Mouse (Mus musculus): Measurements from ENCODE around the gene Adk. TPM values are rescaled to one million over a fixed set of nuclear protein-coding genes. Genes with fewer than 3 reads are reported as not detected.

Adk gene
- 4.2 and 4.5 TPM in 2 replicates for polyA plus RNA-seq (2012)

GRCm38 (mm10) chr14:21052112-21052780, at the start of gene Adk, which contains the start of gene Ap3m1:
Gene Adk, plus strand, starts transcription at chr14:21052574.
Gene Ap3m1, minus strand, starts transcription at chr14:21052508.

GRCm38 (mm10) chr14:21481231-21481630, 428.9 kb downstream of the Adk start, which contains the start of gene Kat6b:
Gene Kat6b, plus strand, starts transcription at chr14:21481434.

Other genes with a start within 250 kb of the Adk start
- 0.37 and 0.69 TPM in 2 replicates for gene Plau, start 215.9 kb upstream of the Adk start, polyA plus RNA-seq (2012)
- gene Vcl, start 123.2 kb upstream of the Adk start, polyA plus RNA-seq (2012) = 18.9 and 22.6 TPM in 2 replicates
- 2.6 and 6.2 TPM in 2 replicates for gene Ap3m1, start 66 bp upstream of the Adk start, polyA plus RNA-seq (2012)

Data from megakaryocyte-erythroid progenitor cell, adult 5 weeks (primary cell).